Mouse (Mus musculus): ENCODE measurements around the gene Cass4.

GRCm38 (mm10) chr2:172466427-172467132 is 73.0 kb downstream of the Cass4 start:
- TF ChIP-seq POLR2A (IDR thresholded peaks at IDR 0.05; ENCODE audit: extremely low read depth, insufficient read depth, low read length): no peak
- TF ChIP-seq CTCF (IDR thresholded peaks at IDR 0.05; ENCODE audit: extremely low read depth, insufficient read depth, low read length): no peak

All from cortical plate, adult 2 months (tissue).